Mouse (Mus musculus): ENCODE measurements around the gene Nfia.

The Nfia gene

DNA sequence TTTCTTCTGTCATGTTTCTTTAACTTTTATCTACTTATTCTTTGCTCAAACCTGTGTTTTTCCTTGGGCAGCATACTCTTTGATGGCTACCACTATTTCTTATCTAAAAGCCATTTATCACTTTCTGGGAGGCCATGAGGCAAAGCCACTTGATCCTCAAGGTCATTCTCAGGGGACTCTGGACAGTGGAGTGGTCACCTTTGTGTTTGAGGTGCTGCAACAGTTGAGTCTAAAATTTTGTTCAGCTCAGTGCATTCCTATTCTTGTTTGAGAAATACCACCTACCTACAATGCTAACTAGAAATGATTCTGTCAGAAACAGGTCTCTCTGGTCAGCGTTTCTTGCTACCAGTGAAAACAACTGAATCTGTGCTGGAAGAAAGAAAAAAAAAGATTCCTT, 288.1 kb downstream of the Nfia start:
- DNase-seq (ENCODE audit: low read depth, low spot score) = no peak

DNA sequence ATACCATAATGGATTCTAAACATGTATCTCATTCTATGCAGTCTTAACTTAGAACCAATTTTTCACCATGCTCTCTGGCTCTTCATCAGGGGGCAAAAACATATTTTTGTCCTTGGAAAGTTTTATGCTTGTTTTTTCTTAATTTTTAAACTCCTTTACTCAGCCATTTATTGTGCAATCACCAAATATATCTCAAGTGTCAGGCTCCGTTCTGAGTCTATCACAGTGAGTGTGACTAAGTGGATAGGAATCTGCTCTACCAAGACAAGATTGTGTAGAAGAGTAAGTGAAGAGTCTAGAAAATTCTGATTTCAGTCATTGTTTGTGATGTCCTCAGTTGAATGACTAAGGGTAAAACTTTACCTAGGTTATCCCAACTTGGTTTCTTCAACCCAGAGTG, 288.6 kb downstream of the Nfia start:
- DNase-seq (ENCODE audit: low read depth, low spot score) = no peak

DNA sequence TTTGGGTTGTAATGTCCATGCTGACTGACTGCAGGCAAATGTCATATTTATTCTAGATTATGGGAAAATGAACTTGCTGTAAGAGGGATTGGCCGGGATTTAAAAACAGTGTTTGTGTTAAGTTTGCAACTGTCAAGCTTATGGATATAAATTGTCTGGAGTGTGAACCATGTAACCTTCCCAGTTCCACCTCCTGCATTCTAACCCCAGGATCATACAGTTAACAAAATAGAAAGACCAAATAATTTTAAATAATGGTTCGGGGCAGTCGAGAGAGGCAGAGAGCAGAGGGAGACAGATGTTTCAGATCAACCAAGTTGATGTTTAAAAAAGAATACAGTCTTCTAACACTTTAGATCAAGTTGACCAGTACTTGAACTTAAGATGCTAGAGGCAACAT, 290.7 kb downstream of the Nfia start:
- DNase-seq (ENCODE audit: low read depth, low spot score) = no peak

DNA sequence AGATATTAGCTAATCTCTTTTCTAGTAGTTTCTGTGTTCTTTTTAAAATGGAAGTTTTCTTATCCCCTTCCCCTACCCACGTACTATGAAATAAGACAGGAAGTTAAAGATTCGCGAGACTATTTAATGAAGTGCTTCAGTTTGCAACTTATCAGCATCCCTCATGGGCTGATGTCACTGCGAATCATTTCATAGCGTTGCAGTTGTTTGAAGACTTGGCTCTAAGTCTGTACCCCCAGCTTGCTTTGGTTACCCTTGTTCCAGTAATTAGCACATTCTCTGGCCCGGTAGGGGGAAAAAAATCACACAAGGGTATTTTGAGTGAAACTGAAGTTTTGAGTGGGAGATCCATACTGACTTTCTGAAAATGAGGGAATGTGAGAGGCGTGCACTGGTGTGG, 303.6 kb downstream of the Nfia start:
- DNase-seq (ENCODE audit: low read depth, low spot score) = no peak

GRCm38 (mm10) chr4:98076624-98077023, 304.1 kb downstream of the Nfia start:
- no peak for DNase-seq (ENCODE audit: low read depth, low spot score)

- no peak for DNase-seq (ENCODE audit: low read depth, low spot score)
These were observed 308.1 kb downstream of the Nfia start for GRCm38 (mm10) chr4:98080586-98080985.

DNA sequence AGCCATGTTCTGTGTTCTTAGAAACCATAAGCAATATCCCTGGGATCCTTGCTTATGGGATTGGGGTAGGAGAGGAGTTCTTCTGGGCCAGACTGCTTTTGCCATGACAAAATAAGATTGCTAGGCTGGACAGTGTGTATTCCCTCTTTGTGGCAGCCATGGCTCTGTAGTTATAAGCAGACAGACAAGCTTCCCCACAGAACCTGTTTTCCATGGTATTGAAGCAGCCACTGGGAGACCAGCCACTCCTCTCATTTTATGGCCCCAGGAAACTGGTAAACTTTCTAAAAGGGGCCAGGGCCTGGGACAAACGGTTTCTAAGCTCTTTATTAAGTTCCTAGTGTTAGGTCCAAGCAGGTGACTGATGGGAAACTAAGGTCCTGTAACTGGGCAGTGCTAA, 309.4 kb downstream of the Nfia start:
- no peak for DNase-seq (ENCODE audit: low read depth, low spot score)

DNA sequence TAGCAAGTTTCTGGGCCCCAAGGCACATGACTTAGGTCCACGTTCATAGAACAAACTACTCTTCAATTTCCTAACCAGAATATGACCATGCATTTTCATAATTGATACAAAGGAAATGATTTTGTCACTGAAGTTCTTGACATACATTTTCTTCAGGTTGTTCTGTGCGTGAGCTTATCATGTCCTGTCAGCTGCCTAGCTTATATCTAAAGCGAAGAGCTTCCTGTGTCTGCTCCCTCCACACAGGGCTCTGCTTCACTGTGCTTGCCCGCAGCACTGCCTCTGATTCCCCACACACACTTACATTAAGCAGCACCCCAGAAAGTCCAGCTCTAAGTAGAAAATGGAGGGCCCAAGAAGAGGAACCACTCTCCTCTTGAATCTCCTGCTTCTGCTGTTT, 310.0 kb downstream of the Nfia start:
- no peak for DNase-seq (ENCODE audit: low read depth, low spot score)

GRCm38 (mm10) chr4:98085060-98085459, 312.5 kb downstream of the Nfia start:
- no peak for DNase-seq (ENCODE audit: low read depth, low spot score)

- DNase-seq (ENCODE audit: low read depth, low spot score) = no peak
These were observed 314.4 kb downstream of the Nfia start for GRCm38 (mm10) chr4:98086976-98087375.

DNA sequence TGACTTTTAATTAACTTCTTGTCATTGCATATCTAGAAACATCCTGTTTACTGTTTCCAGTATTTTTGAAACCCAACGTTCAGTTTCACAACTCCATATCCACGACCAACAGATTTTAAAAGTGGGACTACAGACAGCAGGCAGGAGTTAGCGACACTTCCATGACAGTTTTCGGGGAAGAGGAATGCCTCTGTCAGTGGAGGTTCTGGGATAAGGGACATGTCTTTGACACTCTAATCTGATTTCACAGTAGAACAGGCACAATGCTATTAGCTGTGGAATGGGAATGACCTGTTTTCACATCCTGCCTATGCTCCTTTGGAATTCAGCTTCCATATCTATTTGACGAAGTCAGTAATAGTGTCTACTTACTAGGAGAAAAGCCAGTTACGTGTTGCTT, 317.5 kb downstream of the Nfia start:
- DNase-seq (ENCODE audit: low read depth, low spot score) = no peak

- no peak for DNase-seq (ENCODE audit: low read depth, low spot score)
These were observed 318.1 kb downstream of the Nfia start for GRCm38 (mm10) chr4:98090586-98090985.

- no peak for DNase-seq (ENCODE audit: low read depth, low spot score)
These were observed 318.9 kb downstream of the Nfia start for GRCm38 (mm10) chr4:98091368-98091827.

DNA sequence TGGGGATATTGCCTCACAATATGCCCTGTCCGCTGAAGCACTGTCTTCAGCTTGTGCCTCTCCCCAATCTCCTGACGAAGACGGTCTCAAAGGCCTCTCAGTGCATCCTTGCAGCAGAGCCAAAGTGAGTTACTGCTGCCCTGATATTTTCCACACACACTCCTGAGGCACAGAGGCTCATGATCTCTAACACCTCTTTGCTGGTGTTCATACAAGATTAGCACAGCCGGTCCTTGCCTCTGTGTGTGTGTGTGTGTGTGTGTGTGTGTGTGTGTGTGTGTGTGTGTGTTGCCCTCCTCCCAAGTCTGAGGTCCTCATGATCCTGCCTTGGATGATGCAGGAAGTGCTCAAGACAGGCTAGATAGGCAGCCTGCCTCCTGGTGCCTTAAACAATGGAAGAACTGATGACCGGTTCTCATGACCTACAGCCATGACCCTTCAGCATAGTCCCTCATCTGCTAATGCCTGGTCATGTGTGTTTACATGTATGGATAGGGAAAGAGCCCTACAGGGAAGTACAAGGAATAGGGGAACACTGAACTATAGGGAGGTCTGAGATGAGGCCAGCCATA, 319.5 kb downstream of the Nfia start:
- no peak for DNase-seq (ENCODE audit: low read depth, low spot score)

GRCm38 (mm10) chr4:98094112-98094805, 321.7 kb downstream of the Nfia start:
- no peak for DNase-seq (ENCODE audit: low read depth, low spot score)

GRCm38 (mm10) chr4:98095060-98095459, 322.5 kb downstream of the Nfia start:
- no peak for DNase-seq (ENCODE audit: low read depth, low spot score)

DNA sequence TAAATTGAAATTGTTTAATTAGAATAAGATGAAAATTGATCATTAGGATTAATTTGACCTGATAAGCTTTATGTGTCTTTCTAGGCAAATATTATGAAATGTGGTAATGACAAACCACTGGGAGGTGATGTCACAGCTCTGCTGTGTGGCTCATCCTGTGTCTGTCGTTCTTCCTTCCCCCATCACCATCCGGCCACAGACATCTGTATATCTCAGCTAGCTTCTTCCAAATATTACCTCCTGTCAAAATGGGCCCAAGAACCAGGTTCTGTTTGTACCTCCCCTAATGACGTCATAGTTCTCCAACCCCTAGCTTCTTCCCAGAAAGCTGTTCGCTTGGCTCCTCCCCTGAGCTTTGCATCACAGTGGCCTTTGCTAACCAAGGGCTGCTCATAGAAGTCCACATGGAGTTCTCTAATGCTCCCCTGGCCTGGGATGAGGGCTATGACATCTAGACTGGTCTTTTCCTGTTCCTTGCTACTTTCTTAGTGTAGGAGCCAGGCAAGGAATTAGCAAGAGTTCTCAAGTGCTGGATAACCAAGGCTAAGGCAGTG, 324.6 kb downstream of the Nfia start:
- DNase-seq (ENCODE audit: low read depth, low spot score) = no peak

- DNase-seq (ENCODE audit: low read depth, low spot score) = no peak
These were observed 326.1 kb downstream of the Nfia start for GRCm38 (mm10) chr4:98098663-98099062.

- DNase-seq (ENCODE audit: low read depth, low spot score) = no peak
These were observed 326.9 kb downstream of the Nfia start for GRCm38 (mm10) chr4:98099433-98099832.

DNA sequence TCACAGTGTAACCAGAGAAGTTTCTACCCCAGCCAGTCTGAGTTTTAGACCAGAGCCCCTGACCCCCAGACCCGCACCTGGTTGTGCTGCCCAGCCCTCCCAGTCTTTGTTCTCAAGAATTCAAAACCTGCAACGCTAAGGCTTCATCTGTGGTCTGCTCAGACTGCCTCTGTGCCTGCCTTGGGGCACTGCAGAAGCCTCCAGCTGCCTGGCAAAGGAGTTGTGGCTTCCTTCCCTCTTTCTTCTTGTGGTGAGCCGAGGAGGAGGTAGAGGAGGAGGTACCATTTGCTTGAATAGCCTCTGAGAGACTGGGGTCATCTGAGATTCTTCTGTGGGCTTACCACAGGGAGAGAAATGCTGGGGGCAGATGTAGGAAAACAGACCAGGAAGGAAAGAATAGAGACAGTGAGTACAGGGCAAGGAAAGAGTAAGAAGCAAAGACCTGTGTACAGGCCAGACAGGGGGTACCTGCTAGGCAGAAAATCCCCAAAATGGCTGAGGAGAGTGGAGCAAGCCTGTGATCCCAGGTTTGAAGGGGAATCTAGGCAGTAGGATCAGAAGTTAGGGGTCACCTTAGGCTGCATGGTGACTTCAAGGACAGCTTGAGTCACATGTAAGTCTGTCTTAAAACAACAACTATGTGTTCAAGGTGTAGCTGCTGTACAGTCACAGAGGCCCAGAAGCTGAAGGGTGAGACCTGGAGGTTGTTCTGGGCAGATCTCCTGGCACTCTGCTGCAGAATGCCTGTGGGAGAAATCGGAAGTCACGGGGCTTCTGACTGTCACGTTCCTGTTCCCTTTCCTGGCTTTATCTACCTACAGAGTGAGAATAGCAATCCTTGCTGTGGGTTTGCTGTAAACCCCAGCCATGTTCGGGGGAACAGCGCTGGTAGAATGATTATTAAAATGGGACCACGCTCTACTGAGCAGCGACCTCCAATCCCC, 328.9 kb downstream of the Nfia start:
- no peak for DNase-seq (ENCODE audit: low read depth, low spot score)

- DNase-seq (ENCODE audit: low read depth, low spot score) = no peak
These were observed 330.2 kb downstream of the Nfia start for GRCm38 (mm10) chr4:98102625-98103336.

DNA sequence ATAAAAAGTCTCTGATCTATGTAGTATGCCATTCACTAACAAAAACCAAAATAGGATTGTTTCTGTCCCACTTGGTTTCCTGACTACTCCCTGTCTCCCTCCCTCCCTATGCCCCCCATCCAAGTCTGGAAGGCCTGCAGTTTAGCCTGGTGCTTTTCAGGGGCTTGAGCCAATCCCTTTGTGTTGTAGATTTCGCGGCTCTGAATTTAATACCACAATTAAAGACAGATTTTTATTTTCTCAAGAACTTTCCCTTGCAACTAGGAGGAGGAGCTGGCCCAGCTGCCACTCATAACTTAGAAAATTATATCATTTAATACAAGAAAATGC, 330.8 kb downstream of the Nfia start:
- no peak for DNase-seq (ENCODE audit: low read depth, low spot score)
